Mouse (Mus musculus) olfactory bulb, adult 2 months (tissue): ENCODE data around the gene Etaa1.

Source experiments
- CTCF ChIP-seq: fragments of 200-500 bp; IDR thresholded peaks from 2 replicates; pipeline ENCODE4 v1.5.1; 2012; ENCODE audit warnings: low read depth, mild to moderate bottlenecking, low read length, moderate library complexity; ENCODE audit not compliant: insufficient read depth
- POLR2A ChIP-seq: fragments of 200-500 bp; IDR thresholded peaks from 2 replicates; pipeline ENCODE4 v1.6.1; 2012; ENCODE audit warnings: mild to moderate bottlenecking, low read depth, low read length, moderate library complexity; ENCODE audit not compliant: insufficient read depth

GRCm38 (mm10) chr11:17992311-17992710, 38.6 kb upstream of the Etaa1 start:
- TF ChIP-seq CTCF = no peak
- TF ChIP-seq POLR2A = no peak
